Mouse (Mus musculus): ENCODE measurements around the gene 4930563M21Rik. TPM values are rescaled to one million over a fixed set of nuclear protein-coding genes. Genes with fewer than 3 reads are reported as not detected.

Gene 4930563M21Rik
- total RNA-seq, 2 experiments from 2014 or later: not detected

Other genes starting within 250 kb of the 4930563M21Rik start
- gene Scaper, start 72.4 kb downstream of the 4930563M21Rik start, total RNA-seq (2021): 10 to 100 TPM; 14.8 to 17.2 TPM
- 10 to 100 TPM; 26.9 to 27.9 TPM for gene Rcn2, start 31.3 kb upstream of the 4930563M21Rik start, total RNA-seq (2021)
- 1 to 10 TPM in 1 of 2 experiments, under 1 TPM in 1; 0.83 to 1.8 TPM for gene Pstpip1, start 79.4 kb upstream of the 4930563M21Rik start, total RNA-seq (2021)
- 100 to 1,000 TPM; 184 to 203 TPM for gene Tspan3, start 154.9 kb upstream of the 4930563M21Rik start, total RNA-seq (2021)